Mouse (Mus musculus) right cerebral cortex, adult 2 months (tissue): ENCODE measurements at regions not wholly inside any gene's neighbourhood (a gene's known extent, or its start where the extent isn't known, plus 50 kb on each side); places are given as distances from the start of the nearest gene placed in this dataset.

Experiments used
- DNase-seq, 2 experiments: peaks; one replicate each; pipeline ENCODE4 v3.0.0; 2021 to 2022; ENCODE audit warnings: low spot score in 2 of 2

DNA sequence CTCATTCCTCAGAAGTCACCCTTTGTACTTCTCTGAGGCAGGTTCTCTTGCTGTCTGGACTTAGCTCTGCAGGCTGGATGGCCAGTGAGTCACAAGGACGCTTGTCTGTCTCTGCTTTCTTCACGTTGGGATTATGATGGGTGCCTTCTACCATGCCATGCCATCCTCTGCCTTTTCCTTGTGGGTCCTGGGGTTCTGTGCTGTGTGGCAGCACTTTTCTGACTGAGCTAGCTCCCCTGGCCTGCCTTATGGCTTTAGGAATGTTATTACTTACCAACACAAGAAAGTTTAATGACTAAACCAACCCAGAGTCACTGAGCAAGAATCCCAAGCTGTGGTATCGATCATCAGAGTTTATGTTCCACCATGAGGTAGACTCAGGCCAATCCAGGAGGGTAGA lies 280.7 kb downstream of the Gm49356 start:
- no peak for DNase-seq

GRCm38 (mm10) chr15:59171120-59171519 lies 282.0 kb downstream of the Gm49356 start:
- no peak for DNase-seq

DNA sequence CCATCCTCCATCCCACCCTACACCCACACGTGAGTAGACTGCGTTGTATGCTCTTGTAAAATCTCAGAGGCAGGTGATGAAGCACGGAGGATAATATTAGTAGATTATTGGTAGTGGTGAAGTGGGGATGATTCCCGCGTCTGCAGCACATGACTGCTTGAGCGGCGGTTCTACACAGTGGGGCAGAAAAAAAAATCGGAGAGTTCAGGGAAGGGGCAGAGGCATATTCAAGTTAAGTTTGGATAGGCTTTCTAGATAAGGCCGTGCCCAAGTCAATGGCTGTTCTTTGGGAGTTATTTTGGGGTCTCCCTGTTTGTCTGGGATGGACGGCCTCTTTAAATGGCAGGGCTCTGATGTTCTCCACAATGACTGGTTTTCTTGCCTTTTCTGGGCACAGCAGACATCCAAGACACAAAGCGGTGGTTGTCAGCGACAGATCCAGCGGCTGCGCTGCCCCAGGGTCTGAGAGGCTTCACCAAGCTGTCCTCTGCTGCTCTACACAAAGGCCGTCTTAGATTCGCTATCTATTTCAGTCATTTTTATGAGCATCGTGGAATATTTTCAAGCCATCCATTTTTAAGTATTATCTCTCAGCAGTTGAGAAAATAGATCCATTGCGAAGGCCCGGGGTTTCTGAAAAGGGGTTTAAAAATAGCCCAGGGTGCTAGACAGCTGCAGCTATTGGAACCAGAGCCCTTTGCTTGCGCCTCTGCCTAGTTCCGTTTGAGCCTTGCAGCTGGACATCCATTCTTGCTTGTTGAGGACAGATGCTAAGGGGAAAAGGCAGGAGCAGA lies 284.6 kb downstream of the Gm49356 start:
- DNase-seq, result peak in 1 of 2 experiments; percentile 47

GRCm38 (mm10) chr15:59174246-59174751 lies 285.2 kb downstream of the Gm49356 start:
- peak in 1 of 2 experiments; percentile 34 for DNase-seq

- no peak for DNase-seq
Measured at GRCm38 (mm10) chr15:59174893-59175531, 285.9 kb downstream of the Gm49356 start.

DNA sequence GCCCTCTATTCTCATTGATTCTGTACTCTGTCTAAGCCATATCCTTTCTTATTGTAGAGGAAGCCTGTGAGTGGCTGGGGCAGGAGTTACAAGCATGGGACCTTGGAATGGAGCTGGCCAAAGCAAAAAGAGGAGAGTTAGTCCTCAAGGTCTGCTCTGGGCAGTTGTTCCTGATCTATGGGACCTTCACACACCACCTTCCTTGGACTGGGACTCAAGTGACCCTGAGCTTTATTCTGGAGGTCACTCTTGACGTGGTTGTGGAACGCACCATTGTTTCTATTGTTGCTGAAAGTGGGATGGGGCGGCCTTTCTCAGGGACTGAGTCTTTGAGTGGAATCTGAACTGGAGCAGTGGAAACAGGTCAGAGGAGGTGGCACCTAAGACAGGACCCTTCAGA lies 291.0 kb downstream of the Gm49356 start:
- no peak for DNase-seq

GRCm38 (mm10) chr15:59184461-59184860 lies 295.4 kb downstream of the Gm49356 start:
- DNase-seq, result no peak

- no peak for DNase-seq
Measured at GRCm38 (mm10) chr15:59187566-59187965, 298.5 kb downstream of the Gm49356 start.

DNA sequence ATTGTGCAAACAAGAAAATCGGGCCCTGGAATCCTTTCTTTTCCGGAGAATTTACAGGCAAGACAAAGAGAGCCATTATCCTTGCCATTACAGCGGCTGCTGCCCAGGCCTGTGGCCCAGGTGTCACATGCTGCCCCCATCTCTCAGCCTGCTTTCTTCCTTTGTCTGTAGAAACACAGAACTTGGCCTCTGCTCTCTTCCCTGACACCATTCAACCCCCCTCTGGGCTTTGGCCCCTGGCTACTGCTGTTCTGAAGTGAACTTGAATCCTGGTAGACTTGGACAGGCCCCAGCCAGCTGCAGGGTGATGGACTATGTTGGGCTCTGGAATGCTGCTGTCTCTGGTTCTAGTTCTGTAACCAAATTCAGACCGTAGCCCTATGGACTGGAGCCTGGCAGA lies 299.3 kb downstream of the Gm49356 start:
- peak in 1 of 2 experiments; percentile 22 for DNase-seq

GRCm38 (mm10) chr15:59190511-59190910 lies 301.4 kb downstream of the Gm49356 start:
- DNase-seq, result no peak

GRCm38 (mm10) chr15:59194421-59194820 lies 305.3 kb downstream of the Gm49356 start:
- DNase-seq, result peak in 1 of 2 experiments; percentile 18

DNA sequence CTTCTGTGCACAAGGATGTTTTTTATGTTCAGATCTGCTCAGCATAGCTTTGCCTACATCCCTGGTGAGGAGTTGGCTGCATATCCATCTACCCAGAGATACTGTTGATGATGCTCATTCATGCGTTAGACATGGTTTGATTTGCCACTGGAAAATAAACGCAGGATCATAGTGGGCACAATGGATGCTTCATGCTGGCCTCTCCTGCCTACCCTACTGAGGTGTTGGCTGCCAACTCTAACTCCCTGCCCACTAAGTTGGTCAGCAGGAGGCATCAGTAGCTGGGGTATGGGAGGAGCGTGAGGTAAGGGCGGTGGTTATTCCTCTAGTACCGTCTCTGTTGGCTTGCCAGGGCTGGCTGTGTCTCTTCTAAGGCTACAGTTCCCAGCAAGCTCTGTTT lies 307.3 kb downstream of the Gm49356 start:
- DNase-seq, result no peak

GRCm38 (mm10) chr15:59197455-59198391 lies 308.6 kb downstream of the Gm49356 start:
- no peak for DNase-seq

- no peak for DNase-seq
Measured at GRCm38 (mm10) chr15:59201386-59201785, 312.3 kb downstream of the Gm49356 start.

DNA sequence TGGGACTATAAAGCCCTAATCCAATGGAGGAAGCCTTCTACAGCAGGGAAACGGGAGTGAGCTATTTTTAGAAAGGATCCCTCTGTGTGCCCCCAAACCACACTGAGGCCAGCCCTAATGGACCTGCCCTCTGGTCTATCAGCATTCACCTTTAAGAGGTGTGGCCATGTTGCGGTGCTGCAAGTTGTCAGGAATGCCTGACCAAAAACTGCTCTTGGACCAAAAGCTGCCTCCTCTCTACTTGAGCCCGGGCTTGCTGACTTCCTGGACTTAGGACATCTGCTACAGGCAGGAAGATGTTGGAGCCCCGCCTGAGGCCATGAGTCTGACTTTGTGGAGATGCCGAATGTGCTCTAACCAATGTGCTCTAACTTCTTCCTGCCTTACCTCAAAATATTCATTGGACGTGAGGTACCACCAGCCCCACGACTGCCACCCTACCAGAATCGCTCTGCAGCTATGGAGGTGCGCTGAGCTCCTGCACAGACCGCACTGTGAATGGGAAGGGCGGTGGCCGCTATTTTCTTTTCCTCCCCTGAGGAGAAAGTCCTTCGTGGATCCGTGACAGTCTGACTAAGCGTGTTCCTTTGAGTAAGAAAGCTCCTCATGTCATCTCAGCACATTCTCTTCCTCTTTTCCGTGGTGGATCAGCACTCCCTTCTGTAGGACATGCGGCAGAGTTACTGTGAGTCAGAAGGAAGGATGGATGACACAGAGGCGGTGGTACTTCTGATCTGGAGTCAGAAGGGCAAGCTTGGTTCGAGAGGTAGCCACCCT lies 313.0 kb downstream of the Gm49356 start:
- no peak for DNase-seq

GRCm38 (mm10) chr15:59203097-59203849 lies 314.2 kb downstream of the Gm49356 start:
- DNase-seq, result no peak

DNA sequence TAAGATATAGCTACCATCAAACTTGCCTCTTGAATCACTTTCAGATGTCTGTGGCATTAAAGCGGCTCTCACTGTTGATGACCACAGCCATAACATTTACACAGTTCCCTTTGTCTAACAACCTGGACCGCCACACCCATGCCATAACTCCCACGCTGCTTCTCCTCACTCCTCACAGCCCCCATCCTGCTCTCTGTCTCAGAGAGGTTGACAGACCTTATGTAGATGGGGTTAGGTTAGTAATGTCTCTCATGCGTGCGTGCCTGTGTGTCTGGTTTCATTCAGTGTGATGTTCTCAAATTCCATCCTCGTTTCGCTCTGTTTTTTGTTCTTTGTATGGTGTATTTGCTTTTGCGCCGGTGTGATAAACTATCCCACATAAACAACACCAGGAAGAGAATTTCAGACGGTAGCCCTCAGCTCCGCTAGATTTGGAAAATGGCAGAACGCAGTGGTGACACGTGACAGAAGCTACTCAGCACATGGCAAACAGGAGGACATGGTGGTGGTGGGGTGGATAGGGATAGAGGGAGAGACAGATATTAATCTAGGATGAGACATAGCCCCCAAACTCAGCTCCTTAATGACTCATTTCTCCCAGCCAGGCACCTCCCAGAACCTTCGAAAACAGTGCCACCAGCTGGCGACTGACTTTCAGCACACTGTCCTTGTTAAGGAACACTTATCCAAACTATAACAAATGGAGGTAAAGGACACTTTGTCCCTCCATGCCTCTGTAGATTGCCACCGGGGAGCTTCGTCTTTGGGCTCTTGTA lies 314.9 kb downstream of the Gm49356 start:
- DNase-seq, result peak; percentile 33 to 41

GRCm38 (mm10) chr15:59205091-59205490 lies 316.0 kb downstream of the Gm49356 start:
- no peak for DNase-seq

GRCm38 (mm10) chr15:59205544-59205943 lies 316.4 kb downstream of the Gm49356 start:
- DNase-seq, result no peak

DNA sequence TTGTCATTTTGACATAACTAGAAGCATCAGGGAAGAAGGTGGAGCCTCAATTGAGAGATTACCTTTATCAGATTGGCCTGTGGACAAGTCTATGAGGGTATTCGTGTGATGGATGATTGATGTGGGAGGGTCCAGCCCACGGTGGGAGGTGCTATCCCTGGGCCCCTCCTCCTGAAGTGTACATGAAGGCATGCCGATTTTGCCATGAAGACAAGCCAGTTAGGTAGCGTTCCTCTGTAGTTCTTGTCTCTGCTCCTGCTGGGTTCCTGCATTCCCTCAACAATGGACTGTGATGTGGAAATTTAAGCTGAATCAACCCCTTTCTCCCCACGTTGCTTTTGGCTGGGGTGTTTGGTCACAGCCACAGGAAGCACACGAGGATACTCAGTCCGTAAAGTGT lies 317.5 kb downstream of the Gm49356 start:
- no peak for DNase-seq
